Mouse (Mus musculus) heart, adult 2 months (tissue): ENCODE data around the gene Mcm2. TPM values are rescaled to one million over a fixed set of nuclear protein-coding genes. Genes with fewer than 3 reads are reported as not detected.

Source experiments
- DNase-seq, 2 experiments: peaks; one replicate each; pipeline ENCODE4 v3.0.0; 2021
- H3K27ac ChIP-seq: fragments of 200-600 bp; 2 replicates; pipeline ENCODE4 v1.8.1; 2022
- H3K27me3 ChIP-seq: fragments of 200-500 bp; 2 replicates; pipeline ENCODE4 v1.6.1; 2012; ENCODE audit warnings: mild to moderate bottlenecking, low read length, inconsistent platforms, mixed read lengths; ENCODE audit not compliant: control insufficient read depth, insufficient read depth
- H3K36me3 ChIP-seq: fragments of 200-500 bp; 2 replicates; pipeline ENCODE4 v1.6.1; 2012; ENCODE audit warnings: low read length, inconsistent platforms; ENCODE audit not compliant: control insufficient read depth, insufficient read depth
- H3K4me1 ChIP-seq: fragments of 200-500 bp; 2 replicates; pipeline ENCODE4 v1.6.1; 2011; ENCODE audit warnings: low read length; ENCODE audit not compliant: control insufficient read depth, insufficient read depth
- H3K4me3 ChIP-seq: fragments of 200-600 bp; 2 replicates; pipeline ENCODE4 v1.8.1; 2022
- H3K79me2 ChIP-seq: fragments of 200-500 bp; replicated peaks from 2 replicates; pipeline ENCODE4 v1.6.1; 2012; ENCODE audit warnings: mild to moderate bottlenecking, inconsistent platforms, low read length, moderate library complexity, mixed read lengths; ENCODE audit not compliant: control insufficient read depth, insufficient read depth
- H3K9ac ChIP-seq: fragments of 200-500 bp; 2 replicates; pipeline ENCODE4 v1.6.1; 2012; ENCODE audit warnings: low read depth, mild to moderate bottlenecking, control low read depth, inconsistent platforms, low read length, mixed read lengths
- CTCF ChIP-seq: fragments of 200-600 bp; IDR thresholded peaks from 2 replicates; pipeline ENCODE4 v1.8.1; 2022; ENCODE audit warnings: antibody characterized with exemption, mild to moderate bottlenecking, moderate library complexity
- EP300 ChIP-seq: fragments of 200-500 bp; IDR thresholded peaks from 2 replicates; pipeline ENCODE4 v1.6.1; 2011; ENCODE audit warnings: low read depth, low read length, control low read depth; ENCODE audit not compliant: insufficient read depth
- POLR2A ChIP-seq: fragments of 200-500 bp; IDR thresholded peaks from 2 replicates; pipeline ENCODE4 v1.6.1; 2011; ENCODE audit warnings: mild to moderate bottlenecking, low read depth, low read length, control low read depth; ENCODE audit not compliant: insufficient read depth
- WGBS: fragments of 180-500 bp; shearing (Covaris S2); methylation state at CpG from one replicate; pipeline ENCODE4 v1.1.7; 2018; 5-methylcytosine and 5-hydroxymethylcytosine counted together
- intact Hi-C: fragments of 180-260 bp; cut with DNase I; formaldehyde crosslinking; loops from one replicate; pipeline ENCODE4 v1.15.1; 2025
- polyA plus RNA-seq: library from polyadenylated mRNA; depleted of rRNA; stranded (reverse); fragments of >200 nt; gene quantifications from 2 replicates; pipeline ENCODE4 v1.2.3, GENCODE M21; 2012
- total RNA-seq, 2 experiments: library from RNA; stranded (reverse); gene quantifications; 2 replicates each; pipeline ENCODE4 v1.2.3; 2021

The Mcm2 gene
- total and polyA plus RNA-seq, 3 experiments: 4.8 to 6.1 (median 5.3) TPM

DNA sequence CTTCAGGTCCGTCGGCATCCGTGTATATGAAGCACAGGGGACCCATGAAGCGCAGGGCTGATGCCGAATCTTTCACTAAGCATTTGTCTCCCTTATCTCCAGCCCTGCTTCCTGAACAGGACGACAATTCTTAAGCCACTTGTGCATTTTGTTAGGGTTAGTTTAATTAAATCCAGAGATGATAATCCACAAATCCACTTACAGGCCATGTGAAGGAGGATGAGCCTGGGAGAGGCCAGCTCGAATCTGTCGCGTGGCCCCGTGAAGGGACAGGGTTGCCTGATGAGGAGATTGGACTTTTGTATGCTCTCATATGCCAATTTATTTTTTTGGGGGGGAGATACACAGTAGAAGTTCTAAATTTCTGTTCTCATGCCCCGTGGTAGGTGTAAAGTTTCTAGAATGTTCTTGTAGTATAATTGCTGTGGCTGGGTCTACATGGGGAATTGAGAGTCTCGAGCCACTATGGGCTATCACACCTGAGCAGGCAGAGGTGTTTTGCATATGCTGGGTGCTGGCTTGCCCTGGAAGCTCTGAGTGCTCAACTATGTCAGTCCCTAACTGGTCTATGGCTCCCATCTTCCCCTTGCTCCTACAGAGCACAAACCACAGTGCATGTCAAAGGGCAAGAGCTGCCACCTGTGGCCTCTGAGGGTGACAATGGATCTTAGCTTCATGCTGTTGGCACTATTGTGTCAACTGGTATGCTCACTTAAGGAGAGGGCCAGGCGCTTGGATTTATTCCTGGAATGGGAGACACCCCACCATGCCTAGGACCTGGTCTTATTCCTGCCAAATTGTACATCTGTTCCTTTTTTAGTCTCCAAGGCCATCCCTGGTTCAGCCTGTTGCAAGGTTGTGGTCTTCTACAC lies 38.0 kb upstream of the Mcm2 start:
- no peak for TF ChIP-seq POLR2A
- H3K79me2 ChIP-seq: no peaks in the 10 kb centered on the region
- H3K9ac ChIP-seq: no peak overlapping the region
- WGBS: 75% methylated on average over 13 of the region's 13 CpGs
- no peak overlapping the region for H3K4me3 ChIP-seq
- H3K36me3 ChIP-seq: no peaks in the 10 kb centered on the region
- no peak overlapping the region for H3K27ac ChIP-seq
- DNase-seq: no peak
- H3K27me3 ChIP-seq: no peaks in the 10 kb centered on the region
- intact Hi-C loops: loop anchor here (1.0 to 10.0 kb wide), 3 partner anchors 21 to 301 kb away; no protein-coding TSS in a partner anchor
- H3K4me1 ChIP-seq: peaks cover 7% of the 10 kb centered on the region

DNA sequence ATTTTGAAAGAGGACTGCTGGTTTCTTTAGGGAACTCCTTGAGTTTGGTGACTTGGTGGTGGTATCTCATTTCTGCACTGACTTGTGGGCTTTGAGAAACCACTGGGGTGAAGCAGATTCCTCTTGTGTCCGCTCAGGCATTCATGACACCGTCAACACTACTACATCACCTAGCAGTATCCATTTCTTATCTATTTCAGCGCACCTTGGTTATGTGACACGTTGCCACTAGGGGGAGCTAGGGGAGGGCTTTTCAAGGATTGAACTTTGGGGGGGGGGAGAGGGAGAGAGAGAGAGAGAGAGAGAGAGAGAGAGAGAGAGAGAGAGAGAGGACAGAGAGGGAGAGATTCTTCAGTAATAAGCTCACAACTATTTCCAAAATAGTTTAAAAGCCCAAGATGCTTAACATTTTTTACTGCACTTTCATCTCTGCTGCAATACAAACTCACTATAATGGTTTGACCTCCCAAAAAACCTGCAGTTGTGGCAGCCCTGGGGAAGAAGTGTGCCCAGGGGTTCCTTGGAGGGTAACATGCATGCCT lies 37.2 kb upstream of the Mcm2 start:
- Histone ChIP-seq H3K27me3 (no peaks in the 10 kb centered on the region), H3K36me3 (no peaks in the 10 kb centered on the region), H3K4me1 (peaks cover 3% of the 10 kb centered on the region), H3K9ac (no peak overlapping the region), H3K4me3 (no peak overlapping the region), H3K27ac (no peak overlapping the region), H3K79me2 (no peaks in the 10 kb centered on the region)
- intact Hi-C loops: loop anchor here (1.0 to 10.0 kb wide), 4 partner anchors 21 to 617 kb away; no protein-coding TSS in a partner anchor
- DNase-seq: no peak
- TF ChIP-seq POLR2A (no peak), CTCF (peak; percentile 62)
- WGBS: 27% methylated on average over 4 of the region's 4 CpGs

DNA sequence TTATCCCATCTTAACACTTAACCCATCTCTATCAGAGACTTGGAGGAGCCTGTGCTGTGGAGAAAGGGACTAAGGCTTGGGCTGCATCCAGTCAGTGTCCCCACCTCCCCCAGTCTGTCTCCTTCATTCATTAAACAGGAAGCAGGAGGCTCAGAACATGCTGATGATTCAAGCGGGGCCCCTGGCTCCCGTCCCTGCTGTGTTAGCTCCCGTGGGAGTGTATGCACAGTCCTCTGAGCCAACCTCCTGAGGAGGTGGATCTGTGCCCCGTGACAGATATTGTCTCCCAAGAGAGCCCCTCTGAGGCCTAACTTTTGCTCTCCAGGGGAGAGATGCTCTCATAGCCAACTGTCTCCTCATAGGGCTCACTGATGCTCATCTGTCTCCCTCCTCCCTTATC lies 36.2 kb upstream of the Mcm2 start:
- H3K9ac ChIP-seq: no peak overlapping the region
- WGBS: 26% methylated on average over 4 of the region's 4 CpGs
- H3K4me1 ChIP-seq: peaks cover 2% of the 10 kb centered on the region; the same call in 1 of the 2 replicates

DNA sequence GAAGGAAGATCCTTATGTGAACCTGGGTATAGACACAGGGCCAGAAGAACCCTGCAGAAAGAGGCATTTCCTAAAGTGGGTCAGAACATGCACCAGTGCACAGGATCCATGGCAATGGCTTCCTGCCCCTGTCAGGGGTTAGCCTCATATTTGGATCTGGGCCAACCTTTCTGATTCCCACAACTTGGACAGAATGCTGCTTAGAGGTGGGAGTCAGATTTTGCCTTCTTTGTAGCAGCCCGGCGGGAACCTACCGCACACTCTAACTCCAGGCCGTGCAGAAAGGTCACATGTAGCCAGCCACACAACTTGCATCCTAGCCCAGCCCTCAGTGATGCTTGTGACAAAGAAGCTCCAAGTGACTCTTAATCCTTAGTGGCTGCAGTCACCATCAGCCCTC lies 35.6 kb upstream of the Mcm2 start:
- no peak for DNase-seq
- Histone ChIP-seq H3K4me3 (no peak overlapping the region), H3K4me1 (peaks cover 2% of the 10 kb centered on the region; the same call in 1 of the 2 replicates), H3K27me3 (no peaks in the 10 kb centered on the region), H3K27ac (no peak overlapping the region), H3K9ac (no peak overlapping the region), H3K79me2 (no peaks in the 10 kb centered on the region), H3K36me3 (no peaks in the 10 kb centered on the region)
- TF ChIP-seq EP300 (no peak), CTCF (no peak), POLR2A (no peak)
- intact Hi-C loops: loop anchor here (2.0 to 10.0 kb wide), 2 partner anchors 101 to 619 kb away; no protein-coding TSS in a partner anchor
- 55% methylated on average over 4 of the region's 4 CpGs for WGBS

More for the DNA sequence above, 36.2 kb upstream of the Mcm2 start:
- Histone ChIP-seq H3K27me3 (no peaks in the 10 kb centered on the region), H3K36me3 (no peaks in the 10 kb centered on the region), H3K27ac (no peak overlapping the region), H3K4me3 (no peak overlapping the region), H3K79me2 (no peaks in the 10 kb centered on the region)
- intact Hi-C loops: loop anchor here (2.0 to 10.0 kb wide), 3 partner anchors 100 to 618 kb away; no protein-coding TSS in a partner anchor
- no peak for DNase-seq
- TF ChIP-seq CTCF (no peak), POLR2A (no peak), EP300 (no peak)

DNA sequence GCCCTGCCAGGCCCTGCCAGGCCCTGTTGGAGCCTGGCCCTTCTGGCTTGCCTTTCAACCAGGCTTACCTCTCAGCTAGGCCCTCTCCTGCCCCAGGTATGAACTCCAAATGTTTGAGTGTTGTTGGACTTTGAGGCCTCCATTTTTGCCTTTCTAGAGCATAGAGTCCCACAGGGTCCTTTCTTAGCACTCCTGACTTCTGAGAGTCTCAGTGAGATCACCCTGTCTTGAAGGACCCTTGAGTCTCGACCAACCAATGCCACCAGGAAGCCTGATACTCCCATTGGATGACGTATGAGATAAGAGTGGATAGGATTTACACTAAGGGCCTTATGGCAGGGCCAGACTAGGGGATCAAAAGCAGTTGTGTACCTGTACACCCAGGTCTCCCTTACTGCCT lies 32.9 kb upstream of the Mcm2 start:
- TF ChIP-seq POLR2A (no peak), EP300 (no peak), CTCF (no peak)
- intact Hi-C loops: loop anchor here (2.0 to 10.0 kb wide), 2 partner anchors 103 to 699 kb away; no protein-coding TSS in a partner anchor
- Histone ChIP-seq H3K4me3 (no peak overlapping the region), H3K36me3 (no peaks in the 10 kb centered on the region), H3K9ac (no peak overlapping the region), H3K79me2 (no peaks in the 10 kb centered on the region), H3K27me3 (no peaks in the 10 kb centered on the region), H3K4me1 (peaks cover 6% of the 10 kb centered on the region), H3K27ac (no peak overlapping the region)
- WGBS: 87% methylated on average over 2 of the region's 2 CpGs
- no peak for DNase-seq

DNA sequence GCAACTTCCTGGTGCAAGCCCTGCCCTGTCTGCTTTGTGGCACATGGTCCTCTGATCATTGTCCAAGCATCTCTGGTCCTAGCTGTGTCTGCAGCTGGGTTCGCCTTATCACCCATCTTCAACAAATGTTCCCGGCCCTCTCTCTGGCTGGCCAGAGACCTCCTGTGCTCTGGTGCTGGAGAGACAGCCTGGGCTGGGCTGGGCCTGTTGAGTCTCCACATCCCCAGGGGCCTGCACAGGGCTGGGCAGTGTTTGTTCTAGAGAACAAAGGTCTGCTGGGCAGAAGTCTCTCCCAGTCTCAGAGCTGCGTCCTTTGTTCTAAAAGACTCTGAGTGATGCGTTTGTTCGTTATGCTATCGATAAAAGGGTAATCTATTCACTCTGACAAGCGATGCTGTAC lies 31.5 kb upstream of the Mcm2 start:
- Histone ChIP-seq H3K27me3 (no peaks in the 10 kb centered on the region), H3K36me3 (no peaks in the 10 kb centered on the region), H3K4me3 (no peak overlapping the region), H3K4me1 (peaks cover 11% of the 10 kb centered on the region), H3K9ac (no peak overlapping the region), H3K27ac (no peak overlapping the region), H3K79me2 (no peaks in the 10 kb centered on the region)
- WGBS: 54% methylated on average over 7 of the region's 7 CpGs
- intact Hi-C loops: loop anchor here (2.0 to 10.0 kb wide), 2 partner anchors 105 to 701 kb away; no protein-coding TSS in a partner anchor
- TF ChIP-seq POLR2A: no peak
- no peak for TF ChIP-seq EP300
- TF ChIP-seq CTCF: no peak
- DNase-seq: peak in 1 of 2 experiments; percentile 16
